Mouse (Mus musculus) left cerebral cortex, postnatal 10 days (tissue): ENCODE data around the gene Zfhx3. TPM values are rescaled to one million over a fixed set of nuclear protein-coding genes. Genes with fewer than 3 reads are reported as not detected.

Experiments
- DNase-seq, 2 experiments: peaks; one replicate each; pipeline ENCODE4 v3.0.0; 2021 to 2022; ENCODE audit warnings: low spot score in 2 of 2, mixed read lengths in 1 of 2; ENCODE audit errors: extremely low spot score in 1 of 2
- intact Hi-C: fragments of 180-260 bp; cut with DNase I; formaldehyde crosslinking; loops from one replicate; pipeline ENCODE4 v1.15.1; 2025
- total RNA-seq, 2 experiments: library from RNA; stranded (reverse); gene quantifications; 2 replicates each; pipeline ENCODE4 v1.2.3; 2021

Zfhx3 gene
- total RNA-seq, 2 experiments from 2014 or later: 3.9 to 4.4 TPM

DNA sequence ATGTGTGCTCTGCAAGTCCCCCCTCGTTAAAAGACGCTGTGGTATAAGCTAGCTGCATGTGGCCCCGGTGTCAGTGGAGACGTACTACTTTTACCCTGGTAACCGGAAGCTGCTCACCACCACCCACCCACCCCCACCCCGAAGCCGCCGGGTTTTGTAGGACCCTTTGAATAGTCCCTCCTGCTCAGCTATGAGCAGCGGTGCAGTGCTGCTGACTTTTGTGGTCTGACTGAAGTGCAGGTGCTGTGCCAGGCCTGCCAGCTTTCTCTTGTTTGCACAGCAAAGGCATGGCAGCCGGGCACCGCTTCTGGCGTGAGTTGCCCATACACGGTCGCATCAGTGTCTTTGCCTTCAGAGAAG is 944.8 kb downstream of the Zfhx3 start:
- no peak for DNase-seq
- intact Hi-C loops: no loop called here

DNA sequence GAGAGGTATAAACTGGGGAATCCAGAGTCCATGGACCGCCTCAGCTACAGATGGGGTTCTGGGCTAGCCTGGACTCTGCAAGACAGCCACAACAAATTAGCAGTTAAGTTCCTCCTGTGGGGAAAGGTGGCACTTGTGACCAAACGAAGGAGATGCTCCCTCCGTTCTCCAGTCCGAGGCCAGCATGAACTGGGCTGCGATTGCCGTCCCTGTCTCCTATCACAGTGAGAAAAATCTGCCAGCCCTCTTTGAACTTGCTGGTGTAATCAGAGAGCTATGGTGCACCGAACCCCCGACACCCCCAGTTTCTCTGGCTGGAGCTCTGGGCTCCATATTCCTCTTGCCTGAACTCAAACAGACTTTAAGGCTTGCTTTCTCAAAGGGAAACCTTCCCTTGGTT is 945.4 kb downstream of the Zfhx3 start:
- intact Hi-C loops: no loop called here
- DNase-seq: no peak

- intact Hi-C loops: no loop called here
- no peak for DNase-seq
Measured at GRCm38 (mm10) chr8:108888924-108889323, 946.5 kb downstream of the Zfhx3 start.

GRCm38 (mm10) chr8:108889406-108889805 is 947.0 kb downstream of the Zfhx3 start:
- intact Hi-C loops: no loop called here
- DNase-seq: no peak

DNA sequence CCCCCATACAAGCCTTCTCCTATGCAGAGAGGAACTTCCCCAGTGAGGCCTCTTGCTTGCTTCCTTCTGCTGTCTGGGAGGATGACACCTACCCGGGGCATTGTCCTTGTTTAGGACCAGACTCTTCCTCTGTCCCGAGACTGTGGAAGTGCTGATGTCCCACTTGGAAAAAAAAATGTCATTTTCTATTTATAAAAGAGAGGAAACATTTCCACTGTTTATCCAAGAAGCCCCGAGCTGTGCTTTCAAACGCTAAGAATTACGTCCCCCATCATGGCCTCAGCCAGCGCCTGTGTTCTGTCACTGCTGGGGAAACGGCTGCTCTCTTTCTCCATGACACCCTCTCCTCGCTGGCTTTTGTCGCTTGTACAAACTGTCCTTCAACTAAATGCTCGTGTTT is 951.8 kb downstream of the Zfhx3 start:
- DNase-seq: no peak

GRCm38 (mm10) chr8:108896468-108897346 is 954.3 kb downstream of the Zfhx3 start:
- DNase-seq: peak; percentile 54 to 88
- intact Hi-C loops: loop anchor here (10.0 kb wide), 1 partner anchor 518 kb away; no protein-coding TSS in a partner anchor

More for the DNA sequence above, 951.8 kb downstream of the Zfhx3 start:
- intact Hi-C loops: loop anchor here (10.0 kb wide), 1 partner anchor 521 kb away; no protein-coding TSS in a partner anchor

DNA sequence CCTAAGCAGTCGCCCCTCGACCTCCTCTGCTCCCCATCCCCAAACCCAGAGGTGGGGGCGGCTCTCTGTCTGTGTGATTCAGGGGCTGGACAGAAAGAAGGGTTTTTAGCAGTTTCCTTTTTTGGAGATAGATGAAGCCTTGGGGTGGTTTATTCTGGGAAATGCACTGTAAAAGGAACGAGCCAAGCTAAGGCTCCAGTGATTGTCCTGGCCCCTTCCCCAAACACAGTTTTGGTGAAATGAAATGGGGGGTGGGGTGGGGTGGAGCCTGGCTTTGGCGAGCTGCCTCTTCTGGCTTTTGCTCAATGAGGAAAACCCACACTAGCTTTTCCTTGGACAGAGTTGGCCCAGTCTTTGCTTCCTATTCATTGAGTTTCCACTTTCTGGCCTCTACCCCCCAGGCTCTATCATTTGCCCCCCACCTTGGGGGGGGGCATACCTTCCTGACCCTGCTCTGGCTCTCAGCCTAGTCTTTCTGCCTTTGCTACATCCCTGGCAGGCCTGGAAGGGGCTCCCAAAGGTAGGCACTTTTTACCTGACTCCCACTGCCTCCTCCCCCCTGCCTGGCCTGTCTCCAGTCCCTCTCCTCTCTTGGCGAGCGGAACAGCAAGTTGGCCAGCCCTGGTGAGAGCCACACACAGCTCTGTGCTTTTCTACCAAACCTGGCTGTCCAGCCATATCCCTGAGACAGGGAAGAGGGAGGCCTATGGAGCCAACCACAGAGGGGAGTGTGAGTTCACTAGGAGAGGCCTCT is 955.1 kb downstream of the Zfhx3 start:
- intact Hi-C loops: loop anchor here (10.0 kb wide), 1 partner anchor 517 kb away; no protein-coding TSS in a partner anchor
- peak in 1 of 2 experiments; percentile 24 for DNase-seq

- intact Hi-C loops: loop anchor here (10.0 kb wide), 1 partner anchor 515 kb away; no protein-coding TSS in a partner anchor
- no peak for DNase-seq
Measured at GRCm38 (mm10) chr8:108899251-108899771, 956.9 kb downstream of the Zfhx3 start.

DNA sequence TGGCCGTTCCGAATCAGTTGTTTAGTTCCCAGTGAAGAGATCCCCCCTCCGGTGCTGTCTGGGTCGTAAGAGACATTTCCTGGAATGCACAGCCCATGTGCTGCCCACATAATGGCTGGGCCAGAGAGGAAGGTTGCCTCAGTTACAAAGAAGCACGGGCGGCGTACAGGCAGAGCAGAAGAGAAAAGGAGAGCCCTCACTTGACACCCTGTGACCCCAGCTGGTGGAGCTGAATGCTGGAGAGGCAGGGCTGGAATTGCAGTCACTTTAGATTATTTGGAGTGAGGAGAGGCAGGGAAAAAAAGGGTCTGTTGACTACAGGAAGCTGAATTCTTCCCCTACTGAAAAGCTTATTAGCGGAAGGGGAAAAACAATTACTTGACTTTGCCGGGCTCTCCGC is 958.1 kb downstream of the Zfhx3 start:
- DNase-seq: no peak
- intact Hi-C loops: no loop called here

GRCm38 (mm10) chr8:108901208-108901607 is 958.8 kb downstream of the Zfhx3 start:
- DNase-seq: no peak
- intact Hi-C loops: no loop called here

DNA sequence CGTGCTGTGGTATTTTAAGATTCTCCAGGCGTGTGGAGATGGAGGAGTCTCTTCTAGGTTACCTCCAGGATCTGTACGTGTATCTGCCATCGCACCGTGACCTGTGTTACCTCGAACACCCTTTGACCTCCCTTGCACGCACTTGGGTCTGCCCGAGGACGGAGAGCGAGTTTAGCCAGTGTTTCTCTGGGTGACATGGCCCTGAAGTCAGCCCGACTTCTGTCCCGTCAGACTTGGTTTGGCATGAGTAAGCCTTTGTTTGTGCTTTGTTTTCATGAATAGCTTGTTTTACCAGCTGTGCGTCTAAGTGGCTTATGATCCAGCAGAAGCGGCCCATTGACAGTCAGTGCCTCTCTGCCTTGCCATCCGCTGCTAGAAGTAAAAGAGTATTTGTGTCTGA is 961.1 kb downstream of the Zfhx3 start:
- DNase-seq: no peak
- intact Hi-C loops: no loop called here

DNA sequence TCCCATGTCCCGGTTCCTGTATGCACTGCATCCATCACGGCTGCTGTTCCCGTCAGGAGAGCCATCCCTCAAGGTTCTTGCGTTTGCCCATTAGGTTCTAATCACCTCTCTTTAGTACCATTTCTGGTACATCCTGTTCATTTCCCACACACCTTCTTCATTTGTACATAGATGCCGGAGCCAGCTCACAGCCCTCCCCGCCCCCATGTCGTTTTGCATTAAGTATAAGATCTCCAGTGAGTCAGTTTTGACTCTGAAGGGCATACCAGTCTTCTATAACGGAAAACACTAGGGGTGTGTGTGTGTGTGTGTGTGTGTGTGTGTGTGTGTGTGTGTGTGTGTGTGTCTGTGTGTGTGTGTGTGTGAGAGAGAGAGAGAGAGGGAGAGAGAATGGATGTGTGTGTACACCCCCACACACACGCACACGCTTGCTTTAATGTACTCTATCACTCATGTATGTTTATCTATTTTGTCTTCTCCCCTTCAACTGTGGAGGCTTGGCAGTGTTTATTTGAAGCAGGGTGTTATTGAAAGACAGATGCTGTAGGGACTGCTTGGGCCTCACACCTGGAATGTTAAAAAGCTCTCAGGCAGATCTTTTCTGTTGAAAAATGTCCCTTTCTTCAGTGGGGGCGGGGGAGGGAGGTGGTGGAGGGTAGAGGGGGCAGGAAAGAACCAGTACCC is 962.0 kb downstream of the Zfhx3 start:
- DNase-seq: no peak
- intact Hi-C loops: no loop called here

- DNase-seq: no peak
- intact Hi-C loops: no loop called here
Measured at GRCm38 (mm10) chr8:108908066-108908465, 965.6 kb downstream of the Zfhx3 start.

DNA sequence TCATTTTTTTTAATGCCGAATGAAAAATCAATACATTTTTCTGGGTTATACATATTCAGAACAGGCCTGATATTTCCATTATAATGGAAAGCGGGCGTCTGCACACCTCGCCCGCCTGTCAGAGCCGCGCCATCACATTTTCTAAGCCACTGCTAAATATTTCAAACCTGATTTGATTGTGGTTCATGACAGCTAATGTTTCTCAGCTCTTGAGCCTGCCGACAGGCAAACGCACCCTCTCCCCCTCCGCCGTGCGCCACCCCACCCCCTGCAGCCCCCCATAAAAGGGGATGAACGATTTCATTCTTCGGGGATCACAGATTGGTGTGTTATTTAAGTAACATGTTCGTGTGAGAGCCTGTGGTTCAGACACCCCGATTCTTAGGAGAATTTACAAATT is 966.1 kb downstream of the Zfhx3 start:
- intact Hi-C loops: no loop called here
- DNase-seq: no peak

- no peak for DNase-seq
- intact Hi-C loops: no loop called here
Measured at GRCm38 (mm10) chr8:108909035-108909434, 966.6 kb downstream of the Zfhx3 start.

DNA sequence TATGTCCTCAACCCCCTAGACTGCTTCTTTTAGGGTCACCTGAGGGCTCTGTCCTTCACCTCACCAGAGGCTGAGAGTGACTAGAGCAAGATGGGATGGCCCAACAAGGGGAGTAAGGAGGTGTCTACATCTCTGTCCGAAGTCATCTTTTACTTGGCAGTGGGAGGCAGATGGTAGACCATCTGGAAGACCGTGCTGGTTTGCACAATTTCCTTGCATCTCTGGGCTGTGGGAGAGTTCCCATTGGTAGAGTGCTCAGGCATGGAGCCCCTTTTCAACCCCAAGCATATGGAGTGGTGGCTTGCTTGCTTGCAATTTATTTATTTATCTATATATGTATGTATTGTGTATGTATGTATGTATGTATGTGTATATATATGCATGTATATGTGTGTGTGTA is 967.0 kb downstream of the Zfhx3 start:
- no peak for DNase-seq
- intact Hi-C loops: no loop called here

DNA sequence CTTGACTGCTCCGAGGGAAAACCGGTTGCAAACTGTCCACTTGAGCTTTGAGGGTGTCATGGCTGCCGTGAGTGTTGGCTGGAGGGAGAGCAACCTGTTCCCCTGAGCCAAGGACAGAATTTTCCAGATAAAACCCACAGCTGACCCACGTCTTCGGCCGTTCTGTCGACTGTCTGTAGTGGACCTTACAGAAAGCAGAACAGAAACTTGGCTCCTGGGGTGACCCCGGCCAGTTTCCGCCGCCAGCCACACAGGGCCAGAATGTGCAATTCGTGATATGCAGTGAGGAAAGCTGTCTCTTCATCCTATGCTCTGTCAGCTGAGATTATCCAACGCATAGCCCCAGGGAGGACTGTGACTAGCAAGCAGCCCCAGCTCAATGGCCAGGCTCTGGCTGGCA is 968.4 kb downstream of the Zfhx3 start:
- intact Hi-C loops: loop anchor here (5.0 kb wide), 1 partner anchor 119 kb away; no protein-coding TSS in a partner anchor
- peak; percentile 30 to 44 for DNase-seq

- peak; percentile 86 to 87 for DNase-seq
- intact Hi-C loops: loop anchor here (5.0 kb wide), 1 partner anchor 119 kb away; no protein-coding TSS in a partner anchor
Measured at GRCm38 (mm10) chr8:108911511-108911910, 969.1 kb downstream of the Zfhx3 start.

DNA sequence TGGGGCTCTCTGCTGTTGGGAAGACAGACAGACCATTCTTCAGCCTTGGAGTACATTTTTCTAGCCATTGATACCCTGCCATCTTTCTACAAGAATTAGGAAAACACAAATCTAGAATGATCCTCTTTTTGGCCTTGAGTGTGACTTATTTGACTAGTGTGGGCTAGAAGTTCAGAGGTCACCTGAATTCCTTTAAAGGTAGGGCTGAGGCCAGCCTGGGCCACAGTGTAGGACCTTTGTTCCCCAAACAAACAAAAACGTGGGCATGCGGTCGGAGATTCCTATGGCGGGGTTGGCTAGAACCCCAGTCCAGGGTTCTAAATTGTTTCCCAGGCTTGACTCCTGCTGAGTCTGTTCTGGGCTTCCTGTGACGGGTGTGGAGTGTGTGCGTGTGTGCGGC is 970.6 kb downstream of the Zfhx3 start:
- intact Hi-C loops: loop anchor here (5.0 kb wide), 1 partner anchor 121 kb away; no protein-coding TSS in a partner anchor
- no peak for DNase-seq
